Mouse (Mus musculus): ENCODE results near the gene Adora2a. TPM values are rescaled to one million over a fixed set of nuclear protein-coding genes. Genes with fewer than 3 reads are reported as not detected.
"Not testable (repeated sequence)": the region's sequence is repeated elsewhere in the genome, so short reads cannot be mapped to it uniquely, and the experiment has no call there.

Adora2a gene
- polyA plus RNA-seq, 1 experiment from 2014 or later, result 3.2 TPM

GRCm38 (mm10) chr10:75332268-75332667, 15.6 kb downstream of the Adora2a start:
- Histone ChIP-seq H3K27ac (no peak overlapping the region), H3K4me1 (no peaks in the 10 kb centered on the region), H3K4me3 (no peak overlapping the region), H3K27me3 (no peaks in the 10 kb centered on the region), H3K4me2 (no peak overlapping the region), H3K9me3 (replicated peaks) (no peaks in the 10 kb centered on the region), H3K36me3 (ENCODE audit: poor library complexity, severe bottlenecking) (no peaks in the 10 kb centered on the region), H3K9ac (no peak overlapping the region)
- ATAC-seq, result no peak
- 91% methylated on average over 3 of the region's 3 CpGs for WGBS

GRCm38 (mm10) chr10:75333176-75333776, 16.6 kb downstream of the Adora2a start:
- Histone ChIP-seq H3K36me3 (ENCODE audit: poor library complexity, severe bottlenecking) (no peaks in the 10 kb centered on the region), H3K4me1 (no peaks in the 10 kb centered on the region), H3K9ac (no peak overlapping the region), H3K27ac (no peak overlapping the region), H3K27me3 (no peaks in the 10 kb centered on the region), H3K9me3 (replicated peaks) (no peaks in the 10 kb centered on the region), H3K4me3 (no peak overlapping the region), H3K4me2 (no peak overlapping the region)
- WGBS, result 95% methylated on average over 23 of the region's 23 CpGs
- ATAC-seq, result no peak

- no peak overlapping the region for H3K9ac ChIP-seq
- H3K27me3 ChIP-seq, result no peaks in the 10 kb centered on the region
- no peak for ATAC-seq
- no peak overlapping the region for H3K27ac ChIP-seq
- no peak overlapping the region for H3K4me2 ChIP-seq
- WGBS, result 78% methylated on average over 7 of the region's 7 CpGs
- H3K36me3 ChIP-seq (ENCODE audit: poor library complexity, severe bottlenecking), result no peaks in the 10 kb centered on the region
- no peaks in the 10 kb centered on the region for H3K4me1 ChIP-seq
- no peaks in the 10 kb centered on the region for H3K9me3 ChIP-seq (replicated peaks)
- H3K4me3 ChIP-seq, result no peak overlapping the region
Observed at GRCm38 (mm10) chr10:75334175-75334574, 17.5 kb downstream of the Adora2a start.

- H3K36me3 ChIP-seq (ENCODE audit: poor library complexity, severe bottlenecking), result no peaks in the 10 kb centered on the region
- H3K4me2 ChIP-seq, result no peak overlapping the region
- no peak overlapping the region for H3K9ac ChIP-seq
- no peak overlapping the region for H3K4me3 ChIP-seq
- H3K4me1 ChIP-seq, result no peaks in the 10 kb centered on the region
- H3K9me3 ChIP-seq (replicated peaks), result no peaks in the 10 kb centered on the region
- no peak overlapping the region for H3K27ac ChIP-seq
- 91% methylated on average over 6 of the region's 6 CpGs for WGBS
- no peak for ATAC-seq
- no peaks in the 10 kb centered on the region for H3K27me3 ChIP-seq
Observed at GRCm38 (mm10) chr10:75335075-75335474, 18.4 kb downstream of the Adora2a start.

- Histone ChIP-seq H3K9me3 (replicated peaks) (no peaks in the 10 kb centered on the region), H3K4me3 (no peak overlapping the region), H3K4me2 (no peak overlapping the region), H3K27ac (no peak overlapping the region), H3K27me3 (no peaks in the 10 kb centered on the region), H3K36me3 (ENCODE audit: poor library complexity, severe bottlenecking) (no peaks in the 10 kb centered on the region), H3K4me1 (no peaks in the 10 kb centered on the region), H3K9ac (no peak overlapping the region)
- ATAC-seq, result no peak
- 89% methylated on average over 10 of the region's 10 CpGs for WGBS
Observed at GRCm38 (mm10) chr10:75337231-75337630, 20.6 kb downstream of the Adora2a start.

GRCm38 (mm10) chr10:75338852-75339251, 22.2 kb downstream of the Adora2a start:
- Histone ChIP-seq H3K4me3 (no peak overlapping the region), H3K27me3 (no peaks in the 10 kb centered on the region), H3K9me3 (replicated peaks) (no peaks in the 10 kb centered on the region), H3K4me1 (no peaks in the 10 kb centered on the region), H3K9ac (no peak overlapping the region), H3K36me3 (ENCODE audit: poor library complexity, severe bottlenecking) (no peaks in the 10 kb centered on the region), H3K27ac (no peak overlapping the region), H3K4me2 (no peak overlapping the region)
- ATAC-seq, result no peak
- WGBS, result 83% methylated on average over 5 of the region's 5 CpGs

GRCm38 (mm10) chr10:75339377-75339776, 22.7 kb downstream of the Adora2a start:
- Histone ChIP-seq H3K4me2 (no peak overlapping the region), H3K4me1 (no peaks in the 10 kb centered on the region), H3K9me3 (replicated peaks) (no peaks in the 10 kb centered on the region), H3K36me3 (ENCODE audit: poor library complexity, severe bottlenecking) (no peaks in the 10 kb centered on the region), H3K9ac (no peak overlapping the region), H3K27me3 (no peaks in the 10 kb centered on the region), H3K27ac (no peak overlapping the region), H3K4me3 (no peak overlapping the region)
- ATAC-seq, result no peak
- WGBS, result 81% methylated on average over 7 of the region's 7 CpGs

- no peak overlapping the region for H3K4me2 ChIP-seq
- no peaks in the 10 kb centered on the region for H3K36me3 ChIP-seq (ENCODE audit: poor library complexity, severe bottlenecking)
- H3K4me1 ChIP-seq, result no peaks in the 10 kb centered on the region
- H3K4me3 ChIP-seq, result no peak overlapping the region
- H3K27ac ChIP-seq, result no peak overlapping the region
- WGBS, result 35% methylated on average over 8 of the region's 8 CpGs
- no peaks in the 10 kb centered on the region for H3K27me3 ChIP-seq
- no peak for ATAC-seq
- no peak overlapping the region for H3K9ac ChIP-seq
- H3K9me3 ChIP-seq (replicated peaks), result no peaks in the 10 kb centered on the region
Observed at GRCm38 (mm10) chr10:75341936-75342335, 25.3 kb downstream of the Adora2a start.

GRCm38 (mm10) chr10:75344563-75344962, 27.9 kb downstream of the Adora2a start:
- 65% methylated on average over 1 of the region's 1 CpGs for WGBS
- H3K27ac ChIP-seq; H3K4me3 ChIP-seq; H3K36me3 ChIP-seq (ENCODE audit: poor library complexity, severe bottlenecking); H3K4me2 ChIP-seq; H3K9ac ChIP-seq; H3K9me3 ChIP-seq (replicated peaks); H3K27me3 ChIP-seq; H3K4me1 ChIP-seq; ATAC-seq: not testable (repeated sequence)

- H3K9me3 ChIP-seq (replicated peaks), result no peaks in the 10 kb centered on the region
- no peaks in the 10 kb centered on the region for H3K4me1 ChIP-seq
- 30% methylated on average over 2 of the region's 2 CpGs for WGBS
- H3K36me3 ChIP-seq (ENCODE audit: poor library complexity, severe bottlenecking), result no peaks in the 10 kb centered on the region
- H3K27ac ChIP-seq, result no peak overlapping the region
- no peak overlapping the region for H3K4me2 ChIP-seq
- no peaks in the 10 kb centered on the region for H3K27me3 ChIP-seq
- ATAC-seq, result no peak
- H3K4me3 ChIP-seq, result no peak overlapping the region
- no peak overlapping the region for H3K9ac ChIP-seq
Observed at GRCm38 (mm10) chr10:75345265-75345664, 28.6 kb downstream of the Adora2a start.

- H3K27me3 ChIP-seq, result no peaks in the 10 kb centered on the region
- no peaks in the 10 kb centered on the region for H3K4me1 ChIP-seq
- no peak overlapping the region for H3K4me2 ChIP-seq
- H3K36me3 ChIP-seq (ENCODE audit: poor library complexity, severe bottlenecking), result no peaks in the 10 kb centered on the region
- 81% methylated on average over 5 of the region's 5 CpGs for WGBS
- no peak overlapping the region for H3K27ac ChIP-seq
- no peak for ATAC-seq
- no peak overlapping the region for H3K4me3 ChIP-seq
- no peaks in the 10 kb centered on the region for H3K9me3 ChIP-seq (replicated peaks)
- H3K9ac ChIP-seq, result no peak overlapping the region
Observed at GRCm38 (mm10) chr10:75350564-75350963, 33.9 kb downstream of the Adora2a start.

- H3K4me1 ChIP-seq, result no peaks in the 10 kb centered on the region
- no peaks in the 10 kb centered on the region for H3K27me3 ChIP-seq
- no peak for ATAC-seq
- WGBS, result 95% methylated on average over 12 of the region's 12 CpGs
- no peak overlapping the region for H3K27ac ChIP-seq
- no peaks in the 10 kb centered on the region for H3K9me3 ChIP-seq (replicated peaks)
- H3K9ac ChIP-seq, result no peak overlapping the region
- H3K4me3 ChIP-seq, result no peak overlapping the region
- no peak overlapping the region for H3K4me2 ChIP-seq
- H3K36me3 ChIP-seq (ENCODE audit: poor library complexity, severe bottlenecking), result no peaks in the 10 kb centered on the region
Observed at GRCm38 (mm10) chr10:75352541-75352940, 35.9 kb downstream of the Adora2a start.

GRCm38 (mm10) chr10:75353838-75354241, 37.2 kb downstream of the Adora2a start:
- not testable (repeated sequence) for H3K27ac ChIP-seq; H3K4me2 ChIP-seq; H3K9ac ChIP-seq; H3K36me3 ChIP-seq (ENCODE audit: poor library complexity, severe bottlenecking); H3K4me3 ChIP-seq; ATAC-seq; H3K27me3 ChIP-seq; H3K9me3 ChIP-seq (replicated peaks); H3K4me1 ChIP-seq
- 75% methylated on average over 8 of the region's 9 CpGs for WGBS
